Mouse (Mus musculus) heart, postnatal 0 days (tissue): ENCODE results near the gene Rph3a.

Experiments used
- CTCF ChIP-seq: IDR thresholded peaks from 2 replicates; pipeline ENCODE4 v1.5.1; 2016; ENCODE audit warnings: antibody characterized with exemption, control low read depth, low read depth
- EP300 ChIP-seq: IDR thresholded peaks from 2 replicates; pipeline ENCODE4 v1.6.1; 2016; ENCODE audit warnings: antibody characterized with exemption, low read depth

GRCm38 (mm10) chr5:120898726-120899125 lies 111.2 kb downstream of the Rph3a start:
- no peak for TF ChIP-seq CTCF
- TF ChIP-seq EP300: no peak
